Mouse (Mus musculus): ENCODE measurements around the gene Selenoo.

The Selenoo gene

DNA sequence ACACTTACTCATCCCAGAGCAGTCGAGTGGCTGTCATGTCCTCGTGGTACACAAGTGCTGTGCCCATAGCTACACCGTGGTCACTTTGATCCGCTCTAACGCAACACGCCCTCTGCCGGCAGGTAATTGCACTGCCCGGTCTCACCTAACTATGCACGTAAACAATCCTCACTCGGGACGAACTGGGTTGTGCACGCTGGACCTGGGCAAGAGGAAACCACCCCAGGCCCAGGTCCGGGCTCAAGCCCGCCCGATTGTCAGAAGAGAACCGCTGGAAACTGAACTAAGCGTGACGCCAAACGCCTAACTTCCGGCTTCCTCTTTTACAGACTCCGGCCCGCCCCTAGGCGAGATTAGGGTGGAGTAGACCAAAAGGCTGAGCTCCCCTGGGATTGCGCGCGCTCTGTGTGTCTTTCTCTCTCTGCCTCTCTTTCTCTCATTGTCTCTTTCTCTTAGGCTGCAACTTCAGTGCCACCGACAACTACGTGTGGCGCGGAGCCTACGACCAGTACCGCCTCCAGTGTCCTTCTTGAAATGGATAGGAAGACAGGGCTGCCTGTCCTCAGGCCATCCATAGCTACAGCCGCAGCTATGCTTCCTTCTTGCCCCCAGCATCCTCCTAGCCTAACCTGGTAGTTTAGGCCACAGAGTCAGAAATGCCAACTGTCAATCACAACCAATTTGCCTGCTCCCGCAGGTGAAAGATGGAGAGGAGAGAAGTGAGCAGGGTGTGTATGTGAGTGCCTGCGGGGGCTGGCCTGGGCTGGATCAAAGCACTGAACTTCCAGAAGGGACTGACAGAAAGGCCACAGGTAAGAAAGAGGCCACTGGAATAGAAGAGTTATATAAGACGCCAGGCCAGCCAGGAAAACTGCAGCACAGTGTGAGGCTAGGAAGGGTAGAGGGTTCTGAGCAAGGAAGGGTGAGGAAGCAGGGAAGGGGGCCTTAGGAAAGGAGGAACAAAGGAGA lies 39.8 kb downstream of the Selenoo start, which contains the start of gene Hdac10:
Gene Hdac10 (minus strand): TSS at position 319 of the 969 bp plus-strand sequence.
- peak; percentile 91 for DNase-seq

DNA sequence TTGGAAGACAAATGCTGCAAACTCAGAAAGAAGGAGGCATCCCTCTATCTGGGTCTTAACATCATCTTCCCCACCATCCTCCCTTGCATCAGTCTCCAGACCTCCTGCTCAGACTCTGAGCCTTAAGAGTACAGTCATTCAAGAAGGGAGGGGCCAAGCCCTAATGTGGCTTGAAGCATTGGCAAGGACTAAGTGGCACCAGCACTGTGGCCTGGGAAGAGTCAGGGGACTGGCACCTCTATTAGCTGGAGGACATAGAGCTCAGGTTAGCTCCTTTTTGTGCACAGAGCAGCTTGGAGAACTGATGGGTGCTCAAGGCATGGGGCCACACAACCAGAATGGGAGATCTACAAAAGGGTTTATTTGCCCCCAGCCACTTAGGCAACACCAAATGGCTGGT lies 41.4 kb downstream of the Selenoo start:
- no peak for DNase-seq

GRCm38 (mm10) chr15:89131316-89131715 lies 42.4 kb downstream of the Selenoo start:
- no peak for DNase-seq

GRCm38 (mm10) chr15:89136461-89137155 lies 47.7 kb downstream of the Selenoo start:
- no peak for DNase-seq

DNA sequence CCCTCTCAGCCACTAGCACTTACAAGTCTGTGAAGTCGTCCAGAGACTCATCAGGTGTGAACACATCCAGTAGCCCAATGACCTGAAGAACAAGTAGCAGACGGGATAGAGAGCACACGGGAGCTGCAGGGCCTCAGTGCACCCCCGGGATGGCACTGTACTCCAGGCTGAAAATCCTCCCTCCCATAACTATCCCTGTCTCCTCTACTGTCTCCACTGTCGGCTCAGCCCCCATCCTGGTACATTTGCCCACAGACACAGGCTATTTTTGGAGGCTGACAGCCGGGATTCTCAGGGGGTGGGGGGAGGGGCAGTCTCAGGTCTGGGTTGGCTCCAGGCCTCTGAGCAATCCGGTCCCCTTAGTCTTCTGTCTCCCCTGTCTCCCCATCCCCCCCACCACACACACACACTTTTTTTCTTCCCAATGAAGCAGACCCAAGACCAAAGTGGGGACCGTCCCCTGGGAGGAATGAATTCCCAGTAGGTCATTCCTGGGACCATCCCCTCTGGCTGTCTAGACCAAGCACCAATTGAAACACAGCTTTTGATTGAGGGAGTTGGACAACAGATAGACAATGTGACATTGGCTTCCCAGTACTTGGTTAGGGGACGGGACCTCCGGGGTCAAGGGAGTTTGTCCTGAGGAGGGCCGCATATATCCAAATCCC lies 48.6 kb downstream of the Selenoo start:
- DNase-seq = no peak

DNA sequence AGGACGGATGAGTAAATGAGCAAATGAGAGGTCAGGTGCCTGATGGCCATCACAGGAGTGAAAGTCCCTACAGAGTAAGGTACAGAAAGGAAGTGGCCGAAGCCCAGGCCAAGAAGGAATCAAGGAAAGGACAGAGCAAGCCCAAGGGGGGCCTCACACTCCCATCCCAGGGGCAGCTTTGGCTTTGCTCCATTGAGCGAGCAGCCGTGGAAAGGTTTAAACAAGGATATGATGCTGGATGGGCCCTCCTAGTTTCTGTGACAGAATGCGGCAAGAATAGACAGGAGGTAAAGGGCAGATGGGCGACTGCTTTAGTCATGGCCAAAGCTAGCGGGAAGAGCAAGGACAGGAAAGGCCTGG lies 49.1 kb downstream of the Selenoo start:
- DNase-seq = no peak

DNA sequence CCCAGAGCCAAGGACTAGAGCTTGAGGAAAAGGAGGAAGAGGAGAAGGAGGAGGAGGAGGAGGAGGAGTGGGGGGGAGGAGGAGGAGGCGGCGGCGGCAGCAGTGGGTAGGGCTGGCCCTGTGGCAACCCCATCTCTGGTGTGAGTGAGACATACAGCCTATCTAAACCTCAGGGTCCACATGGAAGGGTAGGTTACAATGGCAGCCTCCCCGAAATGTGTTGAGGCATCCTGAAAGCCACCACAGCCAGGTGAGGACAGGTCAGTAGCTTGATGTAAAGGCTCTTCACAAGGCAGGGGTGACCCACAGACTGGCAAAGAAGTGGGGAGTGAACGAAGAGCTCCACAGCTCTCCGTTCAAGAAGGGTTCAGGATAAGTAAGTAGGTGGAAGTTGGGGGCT lies 49.6 kb downstream of the Selenoo start:
- no peak for DNase-seq

GRCm38 (mm10) chr15:89140048-89140658 lies 51.3 kb downstream of the Selenoo start:
- peak; percentile 59 for DNase-seq

GRCm38 (mm10) chr15:89140659-89141252 lies 51.9 kb downstream of the Selenoo start, which contains the start of gene Mapk12:
Gene Mapk12 (minus strand): TSS chr15:89140703.
- peak; percentile 64 for DNase-seq

GRCm38 (mm10) chr15:89141443-89141842 lies 52.6 kb downstream of the Selenoo start:
- DNase-seq = no peak

GRCm38 (mm10) chr15:89141905-89142304 lies 53.0 kb downstream of the Selenoo start:
- peak; percentile 57 for DNase-seq

GRCm38 (mm10) chr15:89143134-89143533 lies 54.2 kb downstream of the Selenoo start:
- no peak for DNase-seq

- DNase-seq = no peak
Measured at GRCm38 (mm10) chr15:89144965-89145364, 56.1 kb downstream of the Selenoo start.

GRCm38 (mm10) chr15:89145813-89146350 lies 57.0 kb downstream of the Selenoo start:
- DNase-seq = no peak

DNA sequence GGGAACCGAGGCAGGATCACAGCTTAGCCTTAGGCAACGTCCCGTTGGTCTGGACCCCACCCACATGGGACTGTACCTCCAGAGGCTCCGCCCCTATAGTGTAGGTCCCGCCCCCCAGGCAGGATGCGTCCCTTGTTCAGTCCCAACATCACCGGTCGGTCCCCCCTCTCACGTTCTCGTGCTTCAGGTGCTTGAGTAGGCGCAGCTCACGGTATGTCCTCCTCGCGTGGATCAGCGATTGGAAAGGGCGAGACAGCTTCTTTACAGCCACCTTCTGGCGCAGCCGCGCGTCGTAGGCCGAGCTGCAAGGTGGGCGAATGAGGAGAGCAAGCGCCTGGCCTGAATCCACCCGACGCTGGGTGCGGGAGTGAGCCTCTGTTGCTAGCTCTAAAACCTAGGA lies 57.7 kb downstream of the Selenoo start:
- peak; percentile 53 for DNase-seq

- DNase-seq = peak; percentile 41
Measured at GRCm38 (mm10) chr15:89147024-89147423, 58.1 kb downstream of the Selenoo start.

DNA sequence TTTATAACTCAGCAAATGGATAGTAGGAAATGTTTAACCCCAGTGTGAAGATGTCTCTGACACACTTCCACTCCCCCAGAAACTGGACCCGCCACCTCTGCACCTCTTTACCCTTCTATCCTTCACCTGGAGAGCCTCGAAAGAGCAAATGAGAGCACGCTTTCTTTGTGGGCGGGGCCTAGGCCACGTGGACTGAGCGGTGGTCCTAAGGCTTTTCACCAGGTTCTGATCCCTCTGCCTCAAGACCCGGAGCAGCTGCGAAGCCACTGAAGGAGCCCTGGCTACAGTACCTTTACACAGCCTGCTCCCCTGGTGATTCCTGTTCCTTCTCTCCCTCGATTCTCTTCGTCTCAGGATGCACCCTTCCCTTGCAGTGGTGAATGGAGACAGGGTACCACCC lies 58.6 kb downstream of the Selenoo start:
- no peak for DNase-seq

DNA sequence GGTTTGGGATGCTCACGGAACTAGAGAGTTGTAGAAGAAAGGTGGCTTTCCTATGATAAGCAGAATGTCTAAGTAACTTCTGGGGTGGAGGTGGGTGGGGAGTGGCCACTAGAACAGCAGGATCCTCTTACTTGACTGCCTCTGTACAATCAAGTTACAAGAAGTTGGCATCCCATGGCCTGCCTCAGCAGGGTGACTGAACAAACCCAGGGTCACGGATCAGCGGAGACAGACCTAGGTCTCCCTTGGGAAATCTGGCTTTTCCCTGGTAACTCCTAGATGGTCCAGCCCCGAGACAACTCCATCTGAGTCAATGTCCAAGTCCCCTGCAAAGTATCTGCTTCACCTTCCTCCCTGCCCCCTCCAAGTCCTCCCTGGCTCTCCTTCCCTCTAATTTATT lies 59.0 kb downstream of the Selenoo start:
- peak; percentile 50 for DNase-seq

DNA sequence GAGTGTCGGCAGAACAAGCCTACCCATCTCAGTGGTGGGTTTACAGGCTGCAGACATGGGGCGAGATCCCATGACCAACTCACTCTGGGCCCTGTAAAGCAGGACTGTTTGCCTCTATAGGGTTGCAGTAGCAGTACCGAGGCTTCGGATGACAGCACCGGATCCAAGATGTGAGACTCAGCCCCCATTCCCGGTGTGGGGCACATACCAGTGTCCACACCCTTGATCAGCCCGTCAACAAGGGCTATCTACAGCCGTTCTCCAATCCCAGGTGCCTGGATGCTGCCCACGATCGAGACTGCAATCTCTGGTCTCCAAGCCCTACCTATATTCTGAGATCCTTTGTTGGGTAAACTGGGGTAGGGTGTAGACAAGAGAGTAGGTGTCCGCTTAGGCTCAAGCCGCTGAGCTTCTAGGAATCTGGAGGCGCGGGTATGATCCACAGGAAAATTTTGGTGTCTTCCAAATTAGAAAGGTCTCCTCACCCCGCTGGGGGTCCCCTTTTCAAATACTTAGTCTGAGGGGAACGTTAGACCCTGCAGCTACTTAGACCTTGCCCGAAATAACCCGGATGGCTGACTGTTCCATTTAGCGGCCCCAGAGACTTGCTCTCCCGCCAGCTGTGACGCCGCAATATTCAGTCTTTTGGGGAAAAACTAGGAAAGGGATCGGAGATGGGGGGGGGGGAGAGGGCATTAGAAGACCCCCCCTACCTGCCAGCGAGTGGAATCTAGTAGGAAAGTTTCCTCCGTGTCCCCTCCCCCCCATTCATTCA lies 59.8 kb downstream of the Selenoo start:
- DNase-seq = no peak

- DNase-seq = peak; percentile 48
Measured at GRCm38 (mm10) chr15:89149271-89150040, 60.6 kb downstream of the Selenoo start, which contains the start of gene Mapk11. Gene Mapk11 (minus strand): TSS chr15:89149628.
